Mouse (Mus musculus): Measurements from ENCODE around the gene Smarca1.

Gene Smarca1

GRCm38 (mm10) chrX:47760212-47760611, 132.6 kb downstream of the Smarca1 start:
- DNase-seq = no peak

Measured in liver (tissue).